Mouse (Mus musculus) limb, embryonic 15.5 days (tissue): ENCODE data around the gene Ece2. TPM values are rescaled to one million over a fixed set of nuclear protein-coding genes. Genes with fewer than 3 reads are reported as not detected.

Experiments used
- ATAC-seq: fragments of 200-750 bp; cut with Nextera tagmentation; 2 replicates; pipeline ENCODE4 v1.8.0; 2017; ENCODE audit warnings: low read depth, moderate TSS enrichment; ENCODE audit not compliant: insufficient number of reproducible peaks, low FRiP score, low TSS enrichment
- H3K27ac ChIP-seq: fragments of 300-500 bp; sonication (generic); 2 replicates; pipeline ENCODE4 v1.5.1; 2015; ENCODE audit warnings: moderate library complexity, mild to moderate bottlenecking, inconsistent platforms
- H3K27me3 ChIP-seq: fragments of 300-500 bp; sonication (generic); 2 replicates; pipeline ENCODE4 v1.6.1; 2015; ENCODE audit warnings: inconsistent platforms
- H3K36me3 ChIP-seq: fragments of 300-500 bp; sonication (generic); 2 replicates; pipeline ENCODE4 v1.6.1; 2015; ENCODE audit warnings: inconsistent platforms
- H3K4me1 ChIP-seq: fragments of 300-500 bp; sonication (generic); 2 replicates; pipeline ENCODE4 v1.6.1; 2015; ENCODE audit warnings: inconsistent platforms
- H3K4me2 ChIP-seq: fragments of 300-500 bp; sonication (generic); 2 replicates; pipeline ENCODE4 v1.6.1; 2015; ENCODE audit warnings: mild to moderate bottlenecking, inconsistent platforms
- H3K4me3 ChIP-seq: fragments of 300-500 bp; sonication (generic); 2 replicates; pipeline ENCODE4 v1.5.1; 2015; ENCODE audit warnings: mild to moderate bottlenecking, inconsistent platforms
- H3K9ac ChIP-seq: fragments of 300-500 bp; sonication (generic); 2 replicates; pipeline ENCODE4 v1.6.1; 2015; ENCODE audit warnings: inconsistent platforms
- H3K9me3 ChIP-seq: fragments of 300-500 bp; sonication (generic); 2 replicates; pipeline ENCODE4 v1.6.1; 2016; ENCODE audit warnings: inconsistent platforms
- WGBS: fragments of 180-500 bp; shearing (Covaris S2); methylation state at CpG from one replicate; pipeline ENCODE4 v1.1.7; 2015; 5-methylcytosine and 5-hydroxymethylcytosine counted together
- polyA plus RNA-seq: library from polyadenylated mRNA; unstranded; fragments of >200 nt; fragmentation: Nextera tagmentation; extraction: Ambion mirVana; gene quantifications from 2 replicates; pipeline ENCODE4 v1.2.1, GENCODE M21; 2015

Ece2 gene
- polyA plus RNA-seq, 1 experiment from 2014 or later, result 5.3 TPM

GRCm38 (mm10) chr16:20672965-20673705 is 43.5 kb downstream of the Ece2 start:
- no peaks in the 10 kb centered on the region for H3K27me3 ChIP-seq
- H3K36me3 ChIP-seq, result peaks cover 36% of the 10 kb centered on the region
- peak overlapping the region; percentile 93 for H3K27ac ChIP-seq
- peak overlapping the region; percentile 80 for H3K4me2 ChIP-seq
- peak overlapping the region; percentile 89 for H3K9ac ChIP-seq
- no peaks in the 10 kb centered on the region for H3K9me3 ChIP-seq
- WGBS, result under 1% methylated on average over 50 of the region's 78 CpGs
- peak overlapping the region; percentile 96 for H3K4me3 ChIP-seq
- peak; percentile 76; the same call in 1 of the 2 replicates for ATAC-seq
- H3K4me1 ChIP-seq, result peaks cover 31% of the 10 kb centered on the region

GRCm38 (mm10) chr16:20673706-20674303 is 44.2 kb downstream of the Ece2 start:
- H3K36me3 ChIP-seq, result peaks cover 42% of the 10 kb centered on the region
- no peak for ATAC-seq
- H3K27ac ChIP-seq, result peak overlapping the region; percentile 93
- H3K9ac ChIP-seq, result peak overlapping the region; percentile 89
- H3K4me2 ChIP-seq, result peak overlapping the region; percentile 80
- no peaks in the 10 kb centered on the region for H3K9me3 ChIP-seq
- H3K4me3 ChIP-seq, result peak overlapping the region; percentile 96
- H3K4me1 ChIP-seq, result peaks cover 31% of the 10 kb centered on the region
- WGBS, result 2% methylated on average over 14 of the region's 14 CpGs
- H3K27me3 ChIP-seq, result no peaks in the 10 kb centered on the region

GRCm38 (mm10) chr16:20675213-20675612 is 45.6 kb downstream of the Ece2 start:
- H3K27me3 ChIP-seq, result no peaks in the 10 kb centered on the region
- no peak overlapping the region for H3K4me2 ChIP-seq
- no peak for ATAC-seq
- no peak overlapping the region for H3K9ac ChIP-seq
- no peak overlapping the region for H3K27ac ChIP-seq
- H3K4me1 ChIP-seq, result peaks cover 31% of the 10 kb centered on the region
- H3K4me3 ChIP-seq, result no peak overlapping the region
- 90% methylated on average over 6 of the region's 6 CpGs for WGBS
- no peaks in the 10 kb centered on the region for H3K9me3 ChIP-seq
- H3K36me3 ChIP-seq, result peaks cover 55% of the 10 kb centered on the region

- H3K27me3 ChIP-seq, result no peaks in the 10 kb centered on the region
- no peak for ATAC-seq
- peaks cover 31% of the 10 kb centered on the region for H3K4me1 ChIP-seq
- H3K36me3 ChIP-seq, result peaks cover 70% of the 10 kb centered on the region
- no peak overlapping the region for H3K4me3 ChIP-seq
- no peak overlapping the region for H3K4me2 ChIP-seq
- WGBS, result 57% methylated on average over 4 of the region's 4 CpGs
- no peak overlapping the region for H3K9ac ChIP-seq
- no peak overlapping the region for H3K27ac ChIP-seq
- H3K9me3 ChIP-seq, result no peaks in the 10 kb centered on the region
Observed at GRCm38 (mm10) chr16:20676702-20677101, 47.1 kb downstream of the Ece2 start.

GRCm38 (mm10) chr16:20677380-20677779 is 47.8 kb downstream of the Ece2 start:
- H3K9me3 ChIP-seq, result no peaks in the 10 kb centered on the region
- no peak overlapping the region for H3K4me3 ChIP-seq
- 0 out of 2 replicates have a peak overlapping the region, but pooled peaks have one; percentile 43 for H3K27ac ChIP-seq
- no peak overlapping the region for H3K9ac ChIP-seq
- 71% methylated on average over 5 of the region's 5 CpGs for WGBS
- H3K27me3 ChIP-seq, result no peaks in the 10 kb centered on the region
- H3K4me2 ChIP-seq, result no peak overlapping the region
- H3K36me3 ChIP-seq, result peaks cover 77% of the 10 kb centered on the region
- H3K4me1 ChIP-seq, result peaks cover 28% of the 10 kb centered on the region
- no peak for ATAC-seq

- 70% methylated on average over 10 of the region's 10 CpGs for WGBS
- 0 out of 2 replicates have a peak overlapping the region, but pooled peaks have one; percentile 43 for H3K27ac ChIP-seq
- no peak for ATAC-seq
Observed at GRCm38 (mm10) chr16:20677974-20678675, 48.5 kb downstream of the Ece2 start.

GRCm38 (mm10) chr16:20690774-20691173 is 61.1 kb downstream of the Ece2 start:
- Histone ChIP-seq H3K4me1 (peaks cover 37% of the 10 kb centered on the region), H3K4me3 (no peak overlapping the region), H3K27me3 (no peaks in the 10 kb centered on the region), H3K36me3 (peaks cover 66% of the 10 kb centered on the region), H3K9me3 (no peaks in the 10 kb centered on the region), H3K4me2 (no peak overlapping the region), H3K27ac (no peak overlapping the region), H3K9ac (no peak overlapping the region)
- no peak for ATAC-seq
- 87% methylated on average over 3 of the region's 3 CpGs for WGBS

More at GRCm38 (mm10) chr16:20677974-20678675, 48.5 kb downstream of the Ece2 start:
- Histone ChIP-seq H3K9me3 (no peaks in the 10 kb centered on the region), H3K27me3 (no peaks in the 10 kb centered on the region), H3K4me1 (peaks cover 28% of the 10 kb centered on the region), H3K4me2 (no peak overlapping the region), H3K4me3 (no peak overlapping the region), H3K9ac (no peak overlapping the region), H3K36me3 (peaks cover 84% of the 10 kb centered on the region)

- Histone ChIP-seq H3K4me2 (no peak overlapping the region), H3K4me1 (peaks cover 46% of the 10 kb centered on the region), H3K27ac (no peak overlapping the region), H3K36me3 (peaks cover 58% of the 10 kb centered on the region), H3K9ac (no peak overlapping the region), H3K9me3 (no peaks in the 10 kb centered on the region), H3K4me3 (no peak overlapping the region), H3K27me3 (no peaks in the 10 kb centered on the region)
- ATAC-seq, result no peak
- 65% methylated on average over 1 of the region's 1 CpGs for WGBS
Observed at GRCm38 (mm10) chr16:20691617-20692016, 62.0 kb downstream of the Ece2 start.

GRCm38 (mm10) chr16:20692241-20692965 is 62.8 kb downstream of the Ece2 start:
- no peak overlapping the region; the same call in 1 of the 2 replicates for H3K4me3 ChIP-seq
- peak overlapping the region; percentile 94; the same call in 1 of the 2 replicates for H3K27ac ChIP-seq
- H3K27me3 ChIP-seq, result no peaks in the 10 kb centered on the region
- peaks cover 46% of the 10 kb centered on the region for H3K4me1 ChIP-seq
- WGBS, result 39% methylated on average over 16 of the region's 16 CpGs
- no peak overlapping the region for H3K9ac ChIP-seq
- no peaks in the 10 kb centered on the region for H3K9me3 ChIP-seq
- H3K36me3 ChIP-seq, result peaks cover 50% of the 10 kb centered on the region
- no peak for ATAC-seq
- no peak overlapping the region for H3K4me2 ChIP-seq

- Histone ChIP-seq H3K4me3 (peak within 1 kb of the TSS; percentile 65), H3K9me3 (no peaks in the 10 kb centered on the region), H3K4me1 (peaks cover 46% of the 10 kb centered on the region), H3K27me3 (no peaks in the 10 kb centered on the region), H3K36me3 (peaks cover 42% of the 10 kb centered on the region), H3K27ac (peak within 1 kb of the TSS; percentile 94), H3K4me2 (peak within 1 kb of the TSS; percentile 86), H3K9ac (peak within 1 kb of the TSS; percentile 61)
- ATAC-seq, result peak; percentile 89
- WGBS, result under 1% methylated on average over 34 of the region's 37 CpGs
Observed at GRCm38 (mm10) chr16:20693111-20693701, 63.6 kb downstream of the Ece2 start, which contains the start of gene Fam131a. TSS of gene Fam131a (plus strand) at chr16:20693241.

- Histone ChIP-seq H3K27ac (peak overlapping the region; percentile 80), H3K4me1 (peaks cover 46% of the 10 kb centered on the region), H3K4me3 (peak overlapping the region; percentile 44), H3K27me3 (no peaks in the 10 kb centered on the region), H3K9me3 (no peaks in the 10 kb centered on the region), H3K9ac (no peak overlapping the region), H3K36me3 (peaks cover 39% of the 10 kb centered on the region), H3K4me2 (peak overlapping the region; percentile 75; the same call in 1 of the 2 replicates)
- WGBS, result 58% methylated on average over 8 of the region's 8 CpGs
- ATAC-seq, result no peak
Observed at GRCm38 (mm10) chr16:20694781-20695180, 65.2 kb downstream of the Ece2 start.
